Mouse (Mus musculus) 3134 (cell line): ENCODE measurements around the gene Best3.

ENCODE experiments used
- DNase-seq: peaks from one replicate; pipeline ENCODE4 v3.0.0-alpha.2; 2011; ENCODE audit warnings: low spot score; ENCODE audit not compliant: insufficient read length; ENCODE audit errors: extremely low read depth

Best3 gene

GRCm38 (mm10) chr10:116986264-116987082, at the start of gene Best3:
Gene Best3, plus strand, starts transcription at chr10:116986314.
- no peak for DNase-seq

- DNase-seq, result no peak
Observed at GRCm38 (mm10) chr10:116943025-116943424, 43.1 kb upstream of the Best3 start.

GRCm38 (mm10) chr10:116944144-116944543, 42.0 kb upstream of the Best3 start:
- no peak for DNase-seq

- no peak for DNase-seq
Observed at GRCm38 (mm10) chr10:116944940-116945339, 41.2 kb upstream of the Best3 start.

GRCm38 (mm10) chr10:116948414-116948813, 37.7 kb upstream of the Best3 start:
- DNase-seq, result no peak

GRCm38 (mm10) chr10:116949111-116950008, 36.8 kb upstream of the Best3 start:
- peak; percentile 55 for DNase-seq

GRCm38 (mm10) chr10:116950009-116950769, 35.9 kb upstream of the Best3 start, which contains the start of gene Rab3ip:
Gene Rab3ip, minus strand, starts transcription at chr10:116950769.
- peak; percentile 83 for DNase-seq

GRCm38 (mm10) chr10:116950886-116951285, 35.2 kb upstream of the Best3 start:
- DNase-seq, result no peak

GRCm38 (mm10) chr10:116955191-116955590, 30.9 kb upstream of the Best3 start:
- DNase-seq, result no peak

- no peak for DNase-seq
Observed at GRCm38 (mm10) chr10:116956483-116957158, 29.5 kb upstream of the Best3 start.

- DNase-seq, result no peak
Observed at GRCm38 (mm10) chr10:116957867-116958551, 28.1 kb upstream of the Best3 start.

- DNase-seq, result no peak
Observed at GRCm38 (mm10) chr10:116962152-116962551, 24.0 kb upstream of the Best3 start.

GRCm38 (mm10) chr10:116962803-116963202, 23.3 kb upstream of the Best3 start:
- no peak for DNase-seq

- DNase-seq, result no peak
Observed at GRCm38 (mm10) chr10:116964084-116964483, 22.0 kb upstream of the Best3 start.

GRCm38 (mm10) chr10:116964571-116964970, 21.5 kb upstream of the Best3 start:
- no peak for DNase-seq

- DNase-seq, result no peak
Observed at GRCm38 (mm10) chr10:116965297-116965696, 20.8 kb upstream of the Best3 start.

GRCm38 (mm10) chr10:116966065-116966464, 20.0 kb upstream of the Best3 start:
- no peak for DNase-seq

GRCm38 (mm10) chr10:116968741-116969140, 17.4 kb upstream of the Best3 start:
- peak; percentile 35 for DNase-seq

GRCm38 (mm10) chr10:116972509-116972908, 13.6 kb upstream of the Best3 start, which contains the start of gene Gm10271:
Gene Gm10271, minus strand, starts transcription at chr10:116972609.
- DNase-seq, result no peak
